Mouse (Mus musculus) skeletal muscle tissue, adult 2 months (tissue): ENCODE measurements around the gene Patl2.
"Not testable (repeated sequence)": the region's sequence is repeated elsewhere in the genome, so short reads cannot be mapped to it uniquely, and the experiment has no call there.

Source experiments
- DNase-seq: peaks from one replicate; pipeline ENCODE4 v3.0.0-alpha.2; 2012; ENCODE audit warnings: low read depth, low spot score

Patl2 gene

DNA sequence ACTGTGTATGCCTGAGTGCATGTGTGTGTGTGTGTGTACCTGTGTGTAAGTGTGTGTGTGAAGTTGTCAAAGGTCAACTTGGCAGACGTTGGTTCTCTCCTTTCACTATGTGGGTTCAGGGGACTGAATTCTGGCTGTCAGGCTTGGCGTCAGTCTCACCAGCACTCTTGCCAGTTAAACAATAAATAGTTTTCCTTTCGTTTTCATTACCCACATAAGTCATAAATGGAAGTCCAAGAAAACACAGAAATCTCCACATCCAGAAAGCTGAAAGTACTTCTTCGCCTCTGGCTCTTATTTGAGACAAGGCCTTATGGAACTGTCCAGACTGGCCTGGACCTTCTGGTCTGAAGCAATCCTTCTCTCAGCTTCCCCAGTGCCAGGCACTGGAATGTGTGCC lies 40.2 kb downstream of the Patl2 start:
- no peak for DNase-seq

DNA sequence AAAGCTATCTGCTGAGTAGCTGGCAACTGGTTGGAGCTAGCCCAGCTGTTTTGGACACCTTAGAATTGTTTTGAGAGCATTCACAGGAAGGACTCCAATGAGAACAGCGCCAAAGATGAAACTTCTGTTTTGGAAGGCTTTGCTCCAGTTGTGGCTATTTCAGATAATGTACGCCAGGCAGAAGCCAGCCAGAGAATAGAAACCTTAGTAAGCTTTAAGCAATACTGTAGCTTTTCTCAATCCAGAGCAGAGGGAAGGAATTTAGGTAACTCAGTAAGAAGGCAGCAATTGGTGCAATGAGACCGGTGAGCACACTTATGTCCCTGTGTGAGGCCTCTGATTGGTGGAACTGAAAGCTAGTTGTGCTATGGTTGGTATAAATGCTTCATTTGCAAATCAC lies 42.9 kb downstream of the Patl2 start:
- no peak for DNase-seq

DNA sequence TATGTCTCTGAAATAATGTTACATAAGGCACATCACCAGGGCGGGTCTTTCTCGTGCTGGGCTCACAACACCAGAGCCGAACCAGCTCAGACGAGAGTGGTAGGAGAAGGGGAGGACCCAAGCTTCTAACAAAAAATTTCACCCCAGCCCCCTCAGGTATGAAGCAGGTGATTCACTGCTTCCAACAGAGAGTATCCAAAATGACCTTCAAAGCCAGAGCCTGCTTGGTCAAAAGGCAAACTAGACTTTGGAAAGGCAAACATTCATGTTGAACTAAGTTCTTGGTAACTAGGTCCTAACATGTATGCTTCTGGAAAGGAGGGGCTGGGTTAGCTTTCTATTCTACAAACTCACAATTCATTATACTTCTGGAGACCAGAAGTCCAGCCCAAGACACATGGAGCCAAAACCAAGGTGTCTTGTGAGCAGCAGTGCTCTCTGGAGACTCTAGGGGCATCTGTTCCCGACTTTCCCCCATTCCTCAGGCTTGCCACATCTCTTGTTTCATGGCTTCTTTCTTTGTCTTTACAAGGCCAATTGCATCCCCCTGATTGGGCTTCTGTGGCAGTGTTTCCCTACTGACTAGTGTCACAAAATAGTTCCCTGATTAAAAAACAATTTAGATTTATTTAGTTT lies 44.5 kb downstream of the Patl2 start:
- DNase-seq = no peak

DNA sequence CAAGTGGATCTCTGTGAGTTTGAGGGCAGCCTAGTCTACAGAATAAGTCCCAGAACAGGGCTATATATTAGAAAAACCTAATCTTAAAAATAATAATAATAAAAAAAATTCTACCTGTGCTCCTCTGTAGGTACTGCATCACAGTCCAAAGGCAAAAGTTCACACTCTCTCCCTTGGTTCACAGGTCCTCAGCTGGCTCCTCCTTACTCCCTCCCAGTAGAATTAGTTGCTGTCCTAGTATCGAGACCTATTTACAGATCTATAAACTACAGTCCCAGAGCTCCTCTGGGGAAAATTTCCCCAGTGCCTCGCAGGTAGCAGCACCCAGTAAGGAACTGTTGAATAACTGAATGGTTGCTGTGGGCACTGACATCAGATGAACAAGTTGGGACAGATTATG lies 45.2 kb downstream of the Patl2 start:
- DNase-seq = no peak

DNA sequence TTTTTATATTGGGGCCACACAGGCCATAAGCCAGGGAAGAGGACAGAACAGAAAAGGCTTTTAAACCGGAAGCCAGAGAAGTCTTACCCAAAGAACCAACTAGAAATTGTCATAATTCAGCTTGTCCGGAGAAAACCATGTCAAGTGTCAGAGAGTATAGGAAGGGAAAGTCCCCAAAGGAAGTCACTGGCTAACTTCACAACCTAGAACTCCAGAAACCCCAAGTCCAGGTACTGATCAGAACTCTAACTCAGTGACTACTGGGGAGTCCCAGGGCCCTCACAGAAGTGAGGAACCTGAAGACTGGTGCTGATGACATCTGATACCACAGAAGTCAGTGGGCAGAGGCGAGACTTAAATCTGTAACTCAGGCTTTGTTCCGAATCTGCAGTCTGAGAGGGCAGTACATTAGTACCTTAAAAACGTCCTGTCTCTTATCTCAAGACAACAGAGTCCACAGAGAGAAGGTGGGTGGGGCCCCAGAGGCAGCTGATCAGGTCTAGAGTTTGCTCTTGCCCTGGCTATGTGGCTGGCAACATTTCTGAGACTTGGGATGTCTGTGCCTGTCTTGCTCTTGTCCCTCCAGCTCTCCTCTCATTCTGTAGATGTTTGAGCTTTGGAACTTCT lies 48.0 kb downstream of the Patl2 start:
- DNase-seq = no peak

DNA sequence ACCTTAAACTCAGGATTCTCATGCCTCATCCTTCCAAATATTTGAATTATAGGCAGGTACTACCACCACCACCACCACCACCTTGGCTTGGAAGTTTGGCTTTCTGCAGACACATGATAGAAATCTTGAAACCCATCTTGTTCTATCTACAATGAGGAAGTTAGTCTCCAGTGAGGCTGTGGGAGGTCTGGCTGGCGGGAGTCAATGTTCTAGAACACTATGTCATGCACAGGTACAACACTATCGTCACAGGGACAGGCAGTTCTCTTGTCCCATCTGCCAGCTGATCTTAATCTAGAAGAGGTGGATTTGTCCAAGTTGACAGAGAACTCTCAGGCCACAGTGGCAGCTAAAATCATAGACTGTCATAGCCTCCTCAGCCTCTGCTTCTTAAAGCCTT lies 53.4 kb downstream of the Patl2 start:
- no peak for DNase-seq

DNA sequence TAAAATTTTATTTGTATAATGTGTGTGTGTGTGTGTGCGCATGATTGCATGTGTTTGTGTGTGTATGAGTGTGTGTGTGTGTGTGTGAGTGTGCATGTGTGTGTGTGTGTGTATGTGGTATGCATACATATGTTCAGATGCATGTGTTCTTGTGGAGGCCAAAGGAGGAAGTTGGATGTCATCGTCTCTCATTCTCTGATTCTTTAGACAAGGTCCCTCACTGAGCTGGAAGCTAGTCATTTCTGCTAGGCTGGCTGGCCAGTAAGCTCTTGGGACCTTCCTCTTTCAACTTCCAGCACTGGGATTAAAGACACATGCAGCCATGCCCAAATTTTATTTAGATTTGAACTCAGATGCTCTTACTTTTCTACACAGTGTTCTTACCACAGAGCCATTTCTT lies 53.9 kb downstream of the Patl2 start:
- no peak for DNase-seq

DNA sequence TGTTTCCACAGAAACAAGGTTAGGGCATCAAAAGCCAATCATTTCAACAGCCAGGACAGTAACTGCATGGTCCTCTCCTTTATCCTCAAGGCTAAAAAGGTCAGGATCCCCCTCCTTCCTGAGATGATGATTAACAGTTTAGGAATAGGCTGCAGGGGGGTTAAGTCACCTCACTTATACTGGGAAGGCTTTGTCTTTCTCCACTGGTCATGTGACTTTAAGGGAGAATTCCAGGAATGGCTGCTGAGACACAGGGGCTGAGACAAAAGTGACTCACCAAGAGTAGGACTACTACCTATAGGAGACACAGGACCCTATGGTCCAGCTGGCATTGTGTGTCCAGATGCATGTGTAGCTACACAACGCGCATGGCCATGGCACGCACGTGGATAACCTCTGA lies 58.4 kb downstream of the Patl2 start:
- no peak for DNase-seq

DNA sequence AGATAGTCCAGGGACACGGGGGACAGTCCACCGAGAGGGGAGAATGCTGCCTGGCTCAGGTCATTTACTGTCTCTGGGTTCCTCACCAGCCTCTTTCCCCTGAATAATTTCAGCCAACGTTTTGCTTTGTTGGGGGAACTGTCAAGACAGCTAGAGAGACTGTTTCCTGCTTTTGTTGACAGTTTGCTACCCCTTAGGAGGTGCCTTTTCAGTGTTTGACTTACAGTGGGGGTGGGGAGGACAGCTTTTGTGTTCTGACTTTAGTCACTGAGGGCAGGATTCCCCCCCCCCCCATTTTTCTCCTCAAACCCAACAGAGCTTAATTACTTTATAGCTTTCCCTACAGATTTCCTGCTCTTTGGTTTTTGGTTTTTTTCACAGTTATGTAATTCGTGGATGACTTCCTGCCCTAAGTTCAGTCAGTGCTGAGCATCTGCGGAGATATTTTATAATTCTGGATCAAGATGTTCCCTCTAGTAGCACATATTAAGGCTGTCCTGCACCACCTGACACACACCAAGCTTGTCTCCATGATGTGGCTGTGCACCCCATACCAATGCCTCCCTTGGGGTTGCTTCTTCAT lies 59.1 kb downstream of the Patl2 start:
- DNase-seq = no peak

DNA sequence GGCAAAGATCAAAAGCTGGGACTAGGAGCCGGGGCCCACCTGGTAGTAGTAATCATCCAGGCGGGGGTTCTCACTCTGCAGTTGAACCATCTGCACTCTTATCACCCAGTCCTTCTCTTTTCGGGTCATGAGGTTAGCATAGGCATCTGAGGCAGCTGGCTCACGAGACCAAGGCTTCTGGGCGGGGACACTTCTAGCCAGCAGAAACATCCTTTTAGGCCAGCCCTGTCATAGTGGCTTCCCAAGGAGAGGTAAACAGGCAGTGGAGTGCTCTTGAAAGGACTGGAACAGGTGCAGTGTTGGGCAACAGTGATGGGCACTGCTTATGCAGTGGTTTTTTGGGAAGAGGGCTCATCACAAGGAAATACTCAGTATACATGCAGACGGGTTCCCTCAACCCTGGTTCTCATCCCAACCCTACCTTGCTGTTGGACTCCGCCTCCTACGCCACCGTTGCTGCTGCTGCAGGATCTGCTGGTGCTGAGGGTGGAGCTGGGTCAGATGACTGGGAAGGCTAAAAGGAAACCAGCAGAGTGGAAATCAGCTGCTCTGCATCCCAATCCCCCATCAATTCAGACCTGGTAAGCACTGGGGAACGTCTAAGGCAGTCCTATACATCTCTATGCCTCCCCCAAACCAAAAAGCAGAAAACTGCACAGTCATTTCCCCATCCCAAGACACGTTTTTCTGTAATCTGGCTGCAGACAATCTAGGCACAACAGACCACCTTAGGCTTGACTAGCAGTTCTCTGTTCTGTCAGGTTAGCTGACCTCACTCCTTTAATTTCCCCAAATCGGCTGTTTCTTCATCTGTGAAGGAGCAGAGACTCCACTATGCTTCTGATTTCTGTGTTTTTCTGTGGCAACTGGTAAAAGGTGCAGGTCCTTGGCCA lies 60.1 kb downstream of the Patl2 start:
- no peak for DNase-seq

DNA sequence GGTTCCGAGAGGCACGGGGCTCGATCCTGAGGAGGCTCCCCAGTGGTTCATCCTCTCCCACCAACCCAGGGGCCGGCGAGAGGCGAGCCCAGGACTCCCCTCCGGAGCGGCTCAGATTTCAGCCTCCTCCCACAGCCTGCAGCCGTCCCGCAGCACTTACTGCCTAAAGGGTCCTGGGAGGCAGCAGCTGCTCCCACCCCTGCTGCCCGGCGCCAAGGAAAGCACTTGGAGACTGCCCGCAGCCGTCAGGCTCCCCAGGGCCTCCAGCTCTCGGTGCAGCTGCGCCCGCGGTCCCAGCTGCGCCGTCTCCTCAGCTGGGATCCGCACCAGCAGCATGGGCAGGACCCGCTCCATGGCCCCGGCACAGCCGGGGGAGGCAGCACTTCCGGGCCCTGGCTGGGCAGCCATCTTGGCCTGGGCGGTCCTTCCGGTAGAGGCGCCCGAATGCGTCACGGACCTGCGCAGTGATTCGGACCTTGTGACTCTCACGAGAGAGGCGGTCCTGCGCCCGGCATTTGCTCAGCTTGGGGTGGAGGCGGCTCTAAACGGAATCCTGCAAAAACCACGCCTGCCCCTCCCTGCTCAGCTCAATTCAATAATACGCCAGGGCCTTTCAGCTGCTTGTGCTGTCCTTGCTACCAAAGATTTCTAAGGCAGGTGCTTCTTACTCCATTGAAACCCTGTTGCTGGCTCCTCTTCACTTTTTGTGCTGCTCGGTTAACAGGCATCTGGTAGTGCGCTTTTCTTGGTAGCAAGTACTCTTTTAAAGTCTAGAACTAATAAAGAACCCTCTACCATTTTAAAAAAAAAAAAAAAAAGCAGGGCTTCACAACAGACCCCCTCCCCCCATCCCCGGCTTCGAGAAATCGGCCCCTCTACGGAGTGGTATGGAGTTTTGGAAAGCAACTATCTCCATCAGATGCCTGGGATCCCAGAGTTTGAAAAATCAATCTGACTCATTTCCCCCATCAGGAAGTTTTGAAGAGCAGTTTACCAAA lies 67.7 kb downstream of the Patl2 start, which contains the start of gene Spg11:
Gene Spg11 (minus strand): TSS at position 426 of the 998 bp plus-strand sequence.
- DNase-seq = peak; percentile 97

DNA sequence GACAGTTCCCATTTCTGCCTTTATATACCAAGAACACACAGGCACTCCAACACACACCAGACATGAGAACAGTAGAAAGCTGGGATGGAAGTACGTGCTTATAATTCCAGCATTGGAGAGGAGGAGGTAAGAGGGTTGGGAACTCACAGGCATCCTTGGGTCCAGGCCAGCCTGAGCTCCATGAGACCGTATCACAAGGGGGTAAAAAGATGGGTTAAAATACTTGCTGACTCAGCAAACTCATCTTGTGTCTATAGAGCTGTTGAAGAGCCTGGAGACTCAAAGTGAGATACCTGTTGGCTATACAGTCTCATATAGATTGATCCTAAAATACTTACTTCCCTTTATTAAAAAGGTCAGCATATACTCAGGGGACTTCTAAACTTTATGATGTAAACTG lies 69.1 kb downstream of the Patl2 start:
- no peak for DNase-seq

DNA sequence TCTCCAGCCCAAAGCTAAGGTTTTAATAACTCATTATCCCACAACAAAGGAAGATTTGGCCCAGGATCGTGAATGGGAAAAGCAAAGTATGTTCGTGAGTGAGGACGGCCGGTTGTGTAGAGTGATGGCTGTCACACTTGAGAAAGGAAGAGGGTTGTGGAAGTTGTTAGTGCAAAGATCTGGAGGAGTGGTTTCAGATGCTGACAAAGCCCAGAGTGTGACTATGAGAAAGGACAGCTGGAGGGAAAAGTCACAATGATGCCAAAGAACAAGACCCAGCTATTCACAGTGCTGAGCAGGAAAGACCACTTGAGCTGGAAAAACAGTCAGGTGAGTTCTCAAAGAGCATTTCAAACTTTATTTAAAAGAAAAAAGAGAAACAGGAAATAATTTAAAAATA lies 76.3 kb downstream of the Patl2 start:
- no peak for DNase-seq

DNA sequence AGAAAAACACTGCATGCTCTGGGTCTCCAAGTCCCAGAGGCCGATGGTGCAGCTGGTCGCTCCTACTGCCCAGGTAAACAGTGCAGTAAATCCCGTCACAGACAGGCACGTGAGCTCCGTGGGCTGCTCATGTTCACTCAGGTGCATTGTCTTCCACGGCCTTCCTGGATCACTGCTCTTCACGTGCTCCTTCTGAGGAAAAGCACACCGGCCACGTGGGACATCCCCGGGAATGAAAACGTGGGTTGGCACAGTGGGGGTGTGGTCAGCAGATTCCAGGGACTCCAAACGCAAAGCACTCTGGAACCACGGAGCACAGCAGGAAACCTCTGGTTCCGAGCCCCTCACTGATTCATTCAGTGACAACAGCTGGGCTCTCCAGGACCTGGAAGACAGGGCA lies 77.9 kb downstream of the Patl2 start:
- no peak for DNase-seq

DNA sequence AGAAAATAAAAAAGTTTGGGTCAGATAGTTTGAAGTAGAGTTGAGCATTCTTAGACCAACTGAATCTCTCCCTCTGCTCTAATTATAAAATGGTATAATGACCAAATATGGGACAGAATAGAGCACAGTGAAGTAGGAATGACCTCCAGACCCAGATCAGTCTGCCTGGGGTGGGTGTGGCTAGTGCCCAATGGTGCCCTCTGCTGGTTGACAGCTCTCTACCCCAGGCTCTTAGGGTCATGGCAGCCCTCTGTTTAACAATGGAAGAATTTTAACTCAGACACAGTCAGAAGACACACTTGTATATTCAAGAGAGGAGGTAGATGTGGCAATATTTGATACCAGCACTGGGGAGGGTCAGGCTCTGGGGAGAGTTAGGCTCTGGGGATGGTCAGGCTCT lies 83.9 kb downstream of the Patl2 start:
- DNase-seq = no peak

DNA sequence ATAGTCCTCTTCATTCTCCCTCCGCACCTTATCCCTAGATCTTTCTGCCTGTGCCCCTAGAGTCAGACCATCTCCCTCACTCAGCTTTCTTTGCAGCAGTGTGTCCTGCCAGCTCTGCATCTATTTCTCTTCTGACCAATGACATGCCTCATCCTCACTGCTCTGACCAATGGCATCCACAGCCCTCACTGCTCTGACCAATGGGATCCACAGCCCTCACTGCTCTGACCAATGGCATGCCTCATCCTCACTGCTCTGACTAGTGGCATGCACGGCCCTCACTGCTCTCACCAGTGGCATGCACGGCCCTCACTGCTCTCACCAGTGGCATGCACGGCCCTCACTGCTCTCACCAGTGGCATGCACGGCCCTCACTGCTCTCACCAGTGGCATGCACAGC lies 88.3 kb downstream of the Patl2 start:
- not testable (repeated sequence) for DNase-seq

DNA sequence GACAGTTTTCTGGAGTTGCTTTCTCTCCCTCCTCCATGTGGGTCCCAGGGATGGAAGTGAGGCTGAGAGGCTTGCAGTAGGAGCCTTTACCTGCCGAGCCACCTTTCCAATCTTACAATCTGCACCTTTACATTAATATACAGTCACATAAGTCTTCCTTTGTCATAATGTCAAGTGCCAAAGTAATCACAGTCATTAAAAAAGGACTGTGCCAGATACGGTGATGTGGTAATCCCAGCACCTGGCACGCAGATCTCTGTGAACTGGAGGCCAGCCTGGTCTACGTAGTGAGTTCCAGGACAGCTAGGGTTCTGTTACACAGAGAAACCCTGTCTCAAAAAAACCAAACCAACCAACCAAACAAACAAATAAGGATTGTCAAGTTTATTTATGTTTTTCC lies 92.1 kb downstream of the Patl2 start:
- DNase-seq = no peak

DNA sequence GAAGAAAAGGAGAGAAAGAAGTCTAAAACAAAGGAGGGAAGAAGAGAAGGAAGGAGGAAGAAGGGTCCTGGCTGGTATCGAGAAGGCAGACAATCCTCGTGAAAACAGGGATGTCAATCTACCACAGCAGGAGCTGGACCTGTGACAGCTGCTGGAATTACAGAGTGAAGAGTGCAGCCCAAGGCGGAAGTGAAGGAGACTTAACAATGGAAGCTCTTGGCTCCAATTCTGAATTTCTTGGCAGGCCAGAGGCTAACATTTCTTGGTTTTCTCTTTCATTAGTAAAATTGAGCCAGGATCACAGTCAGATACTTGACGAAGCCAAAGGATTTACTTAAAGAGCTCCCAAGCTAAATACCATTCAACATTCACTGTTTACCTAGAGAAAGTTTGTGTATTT lies 99.5 kb downstream of the Patl2 start:
- DNase-seq = peak; percentile 12

DNA sequence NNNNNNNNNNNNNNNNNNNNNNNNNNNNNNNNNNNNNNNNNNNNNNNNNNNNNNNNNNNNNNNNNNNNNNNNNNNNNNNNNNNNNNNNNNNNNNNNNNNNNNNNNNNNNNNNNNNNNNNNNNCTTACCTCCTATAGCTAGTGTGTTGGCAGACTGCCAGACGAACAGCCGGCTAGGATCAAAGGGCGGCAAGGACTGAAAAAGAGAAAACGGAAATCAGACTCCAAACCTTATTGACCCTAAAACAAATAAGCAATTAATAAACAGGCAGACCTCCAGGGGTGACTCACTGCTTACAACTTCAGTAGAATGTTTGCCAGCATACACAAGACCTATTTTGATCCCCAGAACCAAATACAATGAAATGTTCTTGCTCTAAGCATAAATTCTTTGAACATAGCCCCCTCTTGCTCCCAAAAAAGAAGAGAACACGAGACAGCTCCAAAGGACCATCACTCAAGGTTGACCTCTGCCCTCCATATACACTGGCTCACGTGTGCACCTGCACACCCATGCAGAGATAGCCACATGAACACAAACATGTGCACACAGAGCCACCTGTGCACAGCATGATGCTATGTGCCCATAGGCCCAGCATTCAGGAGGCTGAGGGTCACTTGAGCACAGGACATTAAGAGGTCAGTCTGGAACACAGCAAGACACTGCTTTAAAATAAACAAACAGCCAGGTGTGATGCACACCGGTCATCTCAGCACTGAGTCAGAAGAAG lies 104.1 kb downstream of the Patl2 start:
- no peak for DNase-seq
